ENCODE assay signal across 20 mouse cellular contexts in genomic region chr8:109952171-109952570, GRCm38 (mm10). TPM values are rescaled to one million over a fixed set of nuclear protein-coding genes. Genes with fewer than 3 reads are reported as not detected.
DNase-seq lines count a peak whose midpoint lies in the region; ATAC-seq lines count a peak whose summit lies in the region.
"Had no signal": no experiment of that assay in that cellular context is flagged by ENCODE, and none has a peak within 500 bp of the region (broad histone marks: within the 10 kb centered on the region; RNA-seq: fewer than 3 reads in every experiment).

No protein-coding gene starts in this region.

- DNase-seq in frontal cortex, postnatal 25 days (ENCODE audit: low spot score in 2 of 2) = no peak
- peak; percentile 60 to 79 for DNase-seq in left cerebral cortex, adult 18-20 months (ENCODE audit: low spot score in 2 of 2)
- DNase-seq in left cerebral cortex, postnatal 4 days = no peak
- peak; percentile 66 to 74 for DNase-seq in right cerebral cortex, adult 2 months (ENCODE audit: low spot score in 2 of 2)
- no peak for DNase-seq in right cerebral cortex, postnatal 4 days
- no peak for DNase-seq in spleen, postnatal 36 days (ENCODE audit: low spot score in 2 of 2)
- DNase-seq: adrenal gland, postnatal 10 days; cerebellum, adult 2 months; cerebellum, postnatal 25 days; gastrocnemius, postnatal 25 days; heart, adult 2 months; kidney, adult 2 months; liver; lung, postnatal 36 days; thymus, adult 18-20 months; thymus, postnatal 36 days had no signal

- intact Hi-C loops in left cerebral cortex, postnatal 4 days (cut with DNase I) = no loop called here

- peak; percentile 75 for ATAC-seq in frontal cortex, adult (ENCODE audit: low TSS enrichment)
- ATAC-seq: activated CD4-positive, CD25-positive, alpha-beta regulatory T cell, adult 4 months; forebrain, embryonic 13.5 days had no signal

RNA-seq across cellular contexts. Expression of gene Marveld3, which starts 9.8 kb away (rescaled TPM):
- under 1 TPM; 0.37 to 0.45 TPM for total RNA-seq in left cerebral cortex, adult 18-20 months (2021)
- total RNA-seq in left cerebral cortex, postnatal 4 days (2021) = under 1 TPM; 0.18 to 0.24 TPM
- total RNA-seq: gastrocnemius, postnatal 25 days had no signal

RNA-seq across cellular contexts. Expression of gene Tat, which starts 38.1 kb away (rescaled TPM):
- not detected for total RNA-seq in left cerebral cortex, adult 18-20 months (2021)
- total RNA-seq in left cerebral cortex, postnatal 4 days (2021) = not detected
- total RNA-seq: gastrocnemius, postnatal 25 days; midbrain, postnatal 0 days had no signal

Comparison
In these comparisons a context has a peak if more than half of its experiments do, and no peak if none do; other contexts are left out.
1. DNase-seq: peak in left cerebral cortex, adult 18-20 months (2 of 2) and right cerebral cortex, adult 2 months (2 of 2); none in frontal cortex, postnatal 25 days (0 of 2), left cerebral cortex, postnatal 4 days (single experiment), right cerebral cortex, postnatal 4 days (single experiment) and spleen, postnatal 36 days (0 of 2).